Mouse (Mus musculus) small intestine, adult 2 months (tissue): ENCODE results near the gene Asb1.

Experiments
- CTCF ChIP-seq: fragments of 200-500 bp; IDR thresholded peaks from 2 replicates; pipeline ENCODE4 v1.5.1; 2012; ENCODE audit warnings: low read depth, mild to moderate bottlenecking, control low read depth, inconsistent platforms, low read length, moderate library complexity, mixed read lengths; ENCODE audit not compliant: insufficient replicate concordance, insufficient read length; ENCODE audit errors: extremely low read depth
- POLR2A ChIP-seq: fragments of 200-500 bp; IDR thresholded peaks from 2 replicates; pipeline ENCODE4 v1.6.1; 2012; ENCODE audit warnings: low read depth, mild to moderate bottlenecking, control low read depth, inconsistent platforms, low read length, moderate library complexity

- no peak for TF ChIP-seq CTCF
- no peak for TF ChIP-seq POLR2A
These were observed 3.6 kb downstream of the Asb1 start for GRCm38 (mm10) chr1:91543974-91544373.
